Mouse (Mus musculus): ENCODE measurements around the gene Slc25a24. TPM values are rescaled to one million over a fixed set of nuclear protein-coding genes. Genes with fewer than 3 reads are reported as not detected.

Gene Slc25a24
- polyA plus RNA-seq, 1 experiment from 2014 or later: 30.0 TPM

DNA sequence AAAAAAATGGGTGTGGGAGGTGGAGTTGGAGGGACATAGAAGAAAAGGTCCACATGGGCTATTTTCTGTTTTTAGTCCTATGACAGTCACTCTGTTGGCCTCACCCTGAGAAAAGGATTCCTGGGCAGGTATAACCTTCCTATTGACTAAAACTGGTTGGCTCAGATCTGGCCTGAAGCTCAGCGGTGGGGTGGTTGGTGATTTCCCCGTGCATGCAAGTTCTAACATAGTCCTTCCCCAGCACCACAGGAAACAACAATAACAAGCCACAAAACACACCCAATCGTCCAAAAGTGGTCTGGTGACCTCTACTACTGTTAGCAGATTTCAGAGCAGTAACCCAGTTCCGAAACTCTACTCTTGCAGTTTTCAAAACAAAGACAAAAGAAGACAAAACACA lies 10.0 kb downstream of the Slc25a24 start:
- ATAC-seq (ENCODE audit: low FRiP score): no peak
- Histone ChIP-seq H3K36me3 (0 out of 2 replicates have a peak, but pooled peaks cover 15% of the 10 kb centered on the region), H3K27ac (no peak overlapping the region), H3K4me2 (replicated peaks) (no peak overlapping the region), H3K4me3 (no peak overlapping the region), H3K9me3 (replicated peaks) (0 out of 2 replicates have a peak, but pooled peaks cover 4% of the 10 kb centered on the region), H3K27me3 (no peaks in the 10 kb centered on the region), H3K9ac (no peak overlapping the region), H3K4me1 (0 out of 2 replicates have a peak, but pooled peaks cover 2% of the 10 kb centered on the region)
- WGBS: 87% methylated on average over 4 of the region's 4 CpGs

DNA sequence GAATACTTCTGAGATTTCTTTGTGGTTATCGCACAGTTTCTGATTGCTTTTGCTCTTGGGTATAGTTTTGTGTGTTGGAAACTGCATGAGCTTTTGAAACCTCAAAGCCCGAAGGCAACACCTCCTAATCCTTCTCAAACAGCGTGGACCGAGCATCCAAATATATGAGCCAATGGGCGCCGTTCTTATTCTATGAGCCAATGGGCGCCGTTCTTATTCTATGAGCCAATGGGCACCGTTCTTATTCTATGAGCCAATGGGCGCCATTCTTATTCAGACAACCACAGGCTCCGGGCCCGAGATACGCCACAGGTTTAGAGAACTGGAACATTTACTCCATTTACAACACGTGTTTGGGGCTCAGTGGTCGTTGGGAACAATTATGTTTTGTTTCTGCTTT lies 11.1 kb downstream of the Slc25a24 start:
- H3K9ac ChIP-seq: no peak overlapping the region
- no peaks in the 10 kb centered on the region for H3K27me3 ChIP-seq
- no peak overlapping the region for H3K4me2 ChIP-seq (replicated peaks)
- 0 out of 2 replicates have a peak, but pooled peaks cover 4% of the 10 kb centered on the region for H3K9me3 ChIP-seq (replicated peaks)
- no peak overlapping the region for H3K27ac ChIP-seq
- no peak overlapping the region for H3K4me3 ChIP-seq
- WGBS: 94% methylated on average over 15 of the region's 15 CpGs
- 0 out of 2 replicates have a peak, but pooled peaks cover 2% of the 10 kb centered on the region for H3K4me1 ChIP-seq
- ATAC-seq (ENCODE audit: low FRiP score): no peak
- 0 out of 2 replicates have a peak, but pooled peaks cover 15% of the 10 kb centered on the region for H3K36me3 ChIP-seq

GRCm38 (mm10) chr3:109135352-109135751 lies 12.4 kb downstream of the Slc25a24 start:
- WGBS: 82% methylated on average over 1 of the region's 1 CpGs
- no peak overlapping the region for H3K4me2 ChIP-seq (replicated peaks)
- H3K27ac ChIP-seq: no peak overlapping the region
- H3K4me1 ChIP-seq: no peaks in the 10 kb centered on the region
- no peak overlapping the region for H3K4me3 ChIP-seq
- H3K27me3 ChIP-seq: no peaks in the 10 kb centered on the region
- no peak overlapping the region for H3K9ac ChIP-seq
- H3K9me3 ChIP-seq (replicated peaks): 0 out of 2 replicates have a peak, but pooled peaks cover 4% of the 10 kb centered on the region
- no peak for ATAC-seq (ENCODE audit: low FRiP score)
- 0 out of 2 replicates have a peak, but pooled peaks cover 15% of the 10 kb centered on the region for H3K36me3 ChIP-seq

GRCm38 (mm10) chr3:109152561-109152960 lies 29.6 kb downstream of the Slc25a24 start:
- H3K27me3 ChIP-seq: no peaks in the 10 kb centered on the region
- no peaks in the 10 kb centered on the region for H3K36me3 ChIP-seq
- H3K4me2 ChIP-seq (replicated peaks): no peak overlapping the region
- no peak overlapping the region for H3K4me3 ChIP-seq
- ATAC-seq (ENCODE audit: low FRiP score): no peak
- 82% methylated on average over 4 of the region's 4 CpGs for WGBS
- H3K4me1 ChIP-seq: 0 out of 2 replicates have a peak, but pooled peaks cover 3% of the 10 kb centered on the region
- H3K9ac ChIP-seq: no peak overlapping the region
- H3K27ac ChIP-seq: no peak overlapping the region
- H3K9me3 ChIP-seq (replicated peaks): no peaks in the 10 kb centered on the region

GRCm38 (mm10) chr3:109153410-109153809 lies 30.5 kb downstream of the Slc25a24 start:
- ATAC-seq (ENCODE audit: low FRiP score): no peak
- 0 out of 2 replicates have a peak, but pooled peaks cover 4% of the 10 kb centered on the region for H3K4me1 ChIP-seq
- 98% methylated on average over 6 of the region's 6 CpGs for WGBS

GRCm38 (mm10) chr3:109155926-109156669 lies 33.1 kb downstream of the Slc25a24 start:
- Histone ChIP-seq H3K9ac (no peak overlapping the region), H3K36me3 (peaks cover 6% of the 10 kb centered on the region; the same call in 1 of the 2 replicates), H3K9me3 (replicated peaks) (no peaks in the 10 kb centered on the region), H3K4me2 (replicated peaks) (no peak overlapping the region), H3K4me1 (0 out of 2 replicates have a peak, but pooled peaks cover 4% of the 10 kb centered on the region), H3K27me3 (no peaks in the 10 kb centered on the region), H3K4me3 (no peak overlapping the region), H3K27ac (no peak overlapping the region)
- 88% methylated on average over 4 of the region's 4 CpGs for WGBS
- no peak for ATAC-seq (ENCODE audit: low FRiP score)

More at GRCm38 (mm10) chr3:109153410-109153809, 30.5 kb downstream of the Slc25a24 start:
- H3K4me3 ChIP-seq: no peak overlapping the region
- H3K27me3 ChIP-seq: no peaks in the 10 kb centered on the region
- no peak overlapping the region for H3K27ac ChIP-seq
- H3K9ac ChIP-seq: no peak overlapping the region
- no peaks in the 10 kb centered on the region for H3K36me3 ChIP-seq
- H3K4me2 ChIP-seq (replicated peaks): no peak overlapping the region
- H3K9me3 ChIP-seq (replicated peaks): no peaks in the 10 kb centered on the region

DNA sequence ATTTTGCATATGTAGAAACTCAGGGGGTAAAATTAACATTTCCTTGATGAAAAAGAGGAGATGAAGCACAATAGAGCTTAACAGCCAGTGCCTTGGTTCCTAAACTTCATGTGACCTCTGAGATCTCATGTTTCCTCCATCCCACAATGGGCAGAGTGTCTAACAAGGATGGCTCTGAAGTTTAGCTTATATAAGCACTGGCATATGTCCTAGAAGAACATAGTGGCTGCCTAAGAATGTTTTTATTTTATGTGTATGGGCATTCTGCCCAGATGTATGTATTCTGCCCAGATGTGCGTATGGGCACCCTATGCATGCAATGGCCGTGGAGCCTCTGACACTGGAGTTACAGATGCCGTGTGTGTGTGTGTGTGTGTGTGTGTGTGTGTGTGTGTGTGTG lies 34.5 kb downstream of the Slc25a24 start:
- peaks cover 6% of the 10 kb centered on the region; the same call in 1 of the 2 replicates for H3K36me3 ChIP-seq
- WGBS: 90% methylated on average over 3 of the region's 3 CpGs
- H3K9me3 ChIP-seq (replicated peaks): no peaks in the 10 kb centered on the region
- no peak overlapping the region for H3K9ac ChIP-seq
- 0 out of 2 replicates have a peak, but pooled peaks cover 4% of the 10 kb centered on the region for H3K4me1 ChIP-seq
- no peak overlapping the region for H3K4me3 ChIP-seq
- no peak for ATAC-seq (ENCODE audit: low FRiP score)
- H3K4me2 ChIP-seq (replicated peaks): no peak overlapping the region
- H3K27me3 ChIP-seq: no peaks in the 10 kb centered on the region
- H3K27ac ChIP-seq: no peak overlapping the region

- H3K4me2 ChIP-seq (replicated peaks): no peak overlapping the region
- H3K4me1 ChIP-seq: no peaks in the 10 kb centered on the region
- H3K27ac ChIP-seq: no peak overlapping the region
- no peaks in the 10 kb centered on the region for H3K9me3 ChIP-seq (replicated peaks)
- no peak overlapping the region for H3K9ac ChIP-seq
- no peaks in the 10 kb centered on the region for H3K27me3 ChIP-seq
- no peak for ATAC-seq (ENCODE audit: low FRiP score)
- peaks cover 15% of the 10 kb centered on the region for H3K36me3 ChIP-seq
- 86% methylated on average over 2 of the region's 2 CpGs for WGBS
- H3K4me3 ChIP-seq: no peak overlapping the region
Measured at GRCm38 (mm10) chr3:109164088-109164487, 41.1 kb downstream of the Slc25a24 start.

GRCm38 (mm10) chr3:109164644-109165043 lies 41.7 kb downstream of the Slc25a24 start:
- no peaks in the 10 kb centered on the region for H3K4me1 ChIP-seq
- WGBS: 95% methylated on average over 1 of the region's 1 CpGs

GRCm38 (mm10) chr3:109165214-109165829 lies 42.4 kb downstream of the Slc25a24 start:
- 92% methylated on average over 8 of the region's 8 CpGs for WGBS
- Histone ChIP-seq H3K27me3 (no peaks in the 10 kb centered on the region), H3K36me3 (peaks cover 9% of the 10 kb centered on the region), H3K9me3 (replicated peaks) (no peaks in the 10 kb centered on the region), H3K9ac (no peak overlapping the region), H3K4me2 (replicated peaks) (no peak overlapping the region), H3K4me3 (no peak overlapping the region), H3K27ac (no peak overlapping the region), H3K4me1 (no peaks in the 10 kb centered on the region)
- ATAC-seq (ENCODE audit: low FRiP score): no peak

More at GRCm38 (mm10) chr3:109164644-109165043, 41.7 kb downstream of the Slc25a24 start:
- Histone ChIP-seq H3K36me3 (peaks cover 13% of the 10 kb centered on the region), H3K9me3 (replicated peaks) (no peaks in the 10 kb centered on the region), H3K4me2 (replicated peaks) (no peak overlapping the region), H3K27me3 (no peaks in the 10 kb centered on the region), H3K27ac (no peak overlapping the region), H3K4me3 (no peak overlapping the region), H3K9ac (no peak overlapping the region)
- ATAC-seq (ENCODE audit: low FRiP score): no peak

- Histone ChIP-seq H3K27ac (no peak overlapping the region), H3K9me3 (replicated peaks) (no peaks in the 10 kb centered on the region), H3K4me2 (replicated peaks) (no peak overlapping the region), H3K4me3 (no peak overlapping the region), H3K4me1 (no peaks in the 10 kb centered on the region), H3K27me3 (no peaks in the 10 kb centered on the region), H3K9ac (no peak overlapping the region), H3K36me3 (peaks cover 9% of the 10 kb centered on the region)
- ATAC-seq (ENCODE audit: low FRiP score): no peak
- WGBS: 95% methylated on average over 2 of the region's 2 CpGs
Measured at GRCm38 (mm10) chr3:109169121-109169520, 46.2 kb downstream of the Slc25a24 start.

DNA sequence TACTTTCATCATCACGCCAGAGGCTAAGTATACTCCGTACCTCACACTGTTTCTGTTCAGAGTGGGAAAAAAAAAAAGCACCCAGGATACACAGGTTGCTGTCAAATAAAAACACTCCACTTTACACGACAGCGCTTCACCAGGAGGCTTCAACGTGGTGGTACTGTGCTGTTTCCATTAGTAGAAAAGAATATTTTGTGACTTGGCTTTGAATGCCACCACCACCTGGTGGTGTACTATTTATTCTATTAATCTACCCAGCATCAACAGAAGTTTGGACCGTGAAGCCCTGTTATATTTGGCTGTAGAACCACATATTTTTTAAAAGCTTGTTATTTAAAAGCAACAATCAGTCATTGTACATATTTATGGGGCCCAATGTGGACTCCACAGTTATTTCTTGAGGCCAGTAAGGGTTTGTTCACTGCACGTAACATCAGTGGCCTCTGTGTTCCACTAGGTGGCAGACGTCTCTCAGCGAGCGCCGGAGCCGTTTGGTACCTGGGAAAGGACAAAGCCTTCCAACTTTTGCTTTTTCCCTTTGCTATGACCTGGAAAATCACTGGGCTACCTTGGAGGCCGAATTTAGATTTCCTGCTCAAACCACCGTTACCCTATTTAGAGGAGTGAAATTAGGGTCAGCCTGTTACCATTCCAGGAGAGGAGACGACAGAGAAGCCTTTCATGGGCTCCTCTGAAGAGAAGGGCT lies 48.3 kb downstream of the Slc25a24 start:
- H3K9ac ChIP-seq: no peak overlapping the region
- 31% methylated on average over 15 of the region's 15 CpGs for WGBS
- H3K27ac ChIP-seq: no peak overlapping the region
- H3K4me3 ChIP-seq: no peak overlapping the region
- no peaks in the 10 kb centered on the region for H3K4me1 ChIP-seq
- peak; percentile 78; the same call in 1 of the 2 replicates for ATAC-seq (ENCODE audit: low FRiP score)
- H3K27me3 ChIP-seq: no peaks in the 10 kb centered on the region
- H3K36me3 ChIP-seq: peaks cover 4% of the 10 kb centered on the region; the same call in 1 of the 2 replicates
- no peak overlapping the region for H3K4me2 ChIP-seq (replicated peaks)
- H3K9me3 ChIP-seq (replicated peaks): no peaks in the 10 kb centered on the region

Data from hindbrain, embryonic 12.5 days (tissue).